Mouse (Mus musculus) liver, postnatal 0 days (tissue): ENCODE measurements at regions not wholly inside any gene's neighbourhood (a gene's known extent, or its start where the extent isn't known, plus 50 kb on each side); places are given as distances from the start of the nearest gene placed in this dataset.

Experiments used
- CTCF ChIP-seq: sonication (generic); IDR thresholded peaks from 2 replicates; pipeline ENCODE4 v1.5.1; 2016; ENCODE audit warnings: antibody characterized with exemption, low read depth
- EP300 ChIP-seq: IDR thresholded peaks from 2 replicates; pipeline ENCODE4 v1.6.1; 2016; ENCODE audit warnings: antibody characterized with exemption, low read depth, mild to moderate bottlenecking

- TF ChIP-seq CTCF (no peak), EP300 (no peak)
These were observed 88.1 kb upstream of the Ptpn13 start for GRCm38 (mm10) chr5:103336689-103337490.
